Mouse (Mus musculus) forebrain, postnatal 0 days (tissue): ENCODE measurements around the gene Acot1. TPM values are rescaled to one million over a fixed set of nuclear protein-coding genes. Genes with fewer than 3 reads are reported as not detected.
"Not testable (repeated sequence)": the region's sequence is repeated elsewhere in the genome, so short reads cannot be mapped to it uniquely, and the experiment has no call there.

ENCODE experiments used
- ATAC-seq: fragments of 200-750 bp; cut with Nextera tagmentation; 2 replicates; pipeline ENCODE4 v1.8.0; 2017; ENCODE audit warnings: mild to moderate bottlenecking, moderate library complexity
- DNase-seq: peaks from one replicate; pipeline ENCODE4 v3.0.0-alpha.2; 2015
- H3K27ac ChIP-seq: fragments of 300-500 bp; sonication (generic); 2 replicates; pipeline ENCODE4 v1.5.1; 2014; ENCODE audit warnings: low read depth, mild to moderate bottlenecking, antibody characterized with exemption, low read length, moderate library complexity, mixed read lengths
- H3K27me3 ChIP-seq: fragments of 300-500 bp; sonication (generic); 2 replicates; pipeline ENCODE4 v1.6.1; 2014; ENCODE audit warnings: mild to moderate bottlenecking, low read length, mixed read lengths; ENCODE audit not compliant: insufficient read depth
- H3K36me3 ChIP-seq: fragments of 300-500 bp; sonication (generic); 2 replicates; pipeline ENCODE4 v1.6.1; 2014; ENCODE audit warnings: mild to moderate bottlenecking, moderate library complexity; ENCODE audit not compliant: insufficient read depth
- H3K4me1 ChIP-seq: fragments of 300-500 bp; sonication (generic); 2 replicates; pipeline ENCODE4 v1.6.1; 2014; ENCODE audit warnings: antibody characterized with exemption; ENCODE audit not compliant: insufficient read depth
- H3K4me2 ChIP-seq: fragments of 300-500 bp; sonication (generic); 2 replicates; pipeline ENCODE4 v1.6.1; 2014; ENCODE audit warnings: low read depth, mild to moderate bottlenecking, moderate library complexity
- H3K4me3 ChIP-seq: fragments of 300-500 bp; sonication (generic); 2 replicates; pipeline ENCODE4 v1.5.1; 2014; ENCODE audit warnings: low read depth, low read length, mixed read lengths
- H3K9ac ChIP-seq: fragments of 300-500 bp; sonication (generic); 2 replicates; pipeline ENCODE4 v1.6.1; 2014; ENCODE audit warnings: mild to moderate bottlenecking
- H3K9me3 ChIP-seq: fragments of 300-500 bp; sonication (generic); 2 replicates; pipeline ENCODE4 v1.6.1; 2016; ENCODE audit warnings: low read length
- CTCF ChIP-seq: sonication (generic); IDR thresholded peaks from 2 replicates; pipeline ENCODE4 v1.5.1; 2016; ENCODE audit warnings: antibody characterized with exemption, control low read depth, low read depth
- WGBS: fragments of 180-500 bp; shearing (Covaris S2); extraction: QIAGEN DNeasy Blood & Tissue Kit; methylation state at CpG from one replicate; pipeline ENCODE4 v1.1.7; 2014; 5-methylcytosine and 5-hydroxymethylcytosine counted together
- polyA plus RNA-seq: library from polyadenylated mRNA; unstranded; fragments of >200 nt; fragmentation: Nextera tagmentation; extraction: Ambion mirVana; gene quantifications from 2 replicates; pipeline ENCODE4 v1.2.1, GENCODE M21; 2015
- total RNA-seq: library from RNA; depleted of rRNA; stranded (reverse); fragments of >200 nt; gene quantifications from 2 replicates; pipeline ENCODE4 v1.2.3, GENCODE M21; 2014

Acot1 gene
- total and polyA plus RNA-seq, 2 experiments from 2014 or later, result 87.1 to 119 TPM

GRCm38 (mm10) chr12:84044045-84044444, 34.8 kb downstream of the Acot1 start:
- Histone ChIP-seq H3K27me3 (no peaks in the 10 kb centered on the region), H3K27ac (no peak overlapping the region), H3K4me2 (no peak overlapping the region), H3K4me3 (no peak overlapping the region), H3K9ac (no peak overlapping the region), H3K36me3 (no peaks in the 10 kb centered on the region), H3K9me3 (peaks cover 4% of the 10 kb centered on the region; the same call in 1 of the 2 replicates), H3K4me1 (no peaks in the 10 kb centered on the region)
- DNase-seq (no peak), ATAC-seq (no peak)
- no peak for TF ChIP-seq CTCF
- 79% methylated on average over 2 of the region's 2 CpGs for WGBS

GRCm38 (mm10) chr12:84046906-84047305, 37.6 kb downstream of the Acot1 start:
- no peak for DNase-seq
- ATAC-seq, result no peak
- Histone ChIP-seq H3K4me2 (no peak overlapping the region), H3K4me3 (no peak overlapping the region), H3K4me1 (no peaks in the 10 kb centered on the region), H3K36me3 (no peaks in the 10 kb centered on the region), H3K27me3 (no peaks in the 10 kb centered on the region), H3K27ac (no peak overlapping the region), H3K9ac (no peak overlapping the region), H3K9me3 (0 out of 2 replicates have a peak, but pooled peaks cover 4% of the 10 kb centered on the region)
- no peak for TF ChIP-seq CTCF
- 88% methylated on average over 1 of the region's 1 CpGs for WGBS

GRCm38 (mm10) chr12:84050744-84051143, 41.5 kb downstream of the Acot1 start:
- not testable (repeated sequence) for H3K4me3 ChIP-seq, H3K27ac ChIP-seq, H3K4me1 ChIP-seq, H3K4me2 ChIP-seq, H3K36me3 ChIP-seq, ATAC-seq, H3K9ac ChIP-seq, H3K27me3 ChIP-seq, H3K9me3 ChIP-seq, DNase-seq
- WGBS, result 91% methylated on average over 5 of the region's 5 CpGs

GRCm38 (mm10) chr12:84051937-84052474, 42.7 kb downstream of the Acot1 start, which contains the start of gene Acot3:
Acot3 (plus strand) TSS chr12:84052144.
- DNase-seq (no peak), ATAC-seq (no peak)
- H3K27me3 ChIP-seq, result no peaks in the 10 kb centered on the region; the same call in 1 of the 2 replicates
- no peaks in the 10 kb centered on the region for H3K36me3 ChIP-seq
- no peaks in the 10 kb centered on the region for H3K4me1 ChIP-seq
- peak within 1 kb of the TSS; percentile 47; the same call in 1 of the 2 replicates for H3K9ac ChIP-seq
- TF ChIP-seq CTCF, result no peak
- no peak within 1 kb of the TSS for H3K27ac ChIP-seq
- 0 out of 2 replicates have a peak, but pooled peaks cover 4% of the 10 kb centered on the region for H3K9me3 ChIP-seq
- H3K4me3 ChIP-seq, result peak within 1 kb of the TSS; percentile 41; the same call in 1 of the 2 replicates
- peak within 1 kb of the TSS; percentile 81 for H3K4me2 ChIP-seq
- 89% methylated on average over 5 of the region's 5 CpGs for WGBS

GRCm38 (mm10) chr12:84052609-84053008, 43.3 kb downstream of the Acot1 start:
- TF ChIP-seq CTCF, result no peak
- 80% methylated on average over 7 of the region's 7 CpGs for WGBS
- Histone ChIP-seq H3K4me1 (no peaks in the 10 kb centered on the region), H3K27me3 (no peaks in the 10 kb centered on the region; the same call in 1 of the 2 replicates), H3K9me3 (0 out of 2 replicates have a peak, but pooled peaks cover 4% of the 10 kb centered on the region), H3K9ac (no peak overlapping the region), H3K27ac (no peak overlapping the region), H3K36me3 (no peaks in the 10 kb centered on the region), H3K4me3 (no peak overlapping the region), H3K4me2 (no peak overlapping the region)
- DNase-seq (no peak), ATAC-seq (no peak)

GRCm38 (mm10) chr12:84053173-84053572, 43.9 kb downstream of the Acot1 start:
- Histone ChIP-seq H3K27ac (no peak overlapping the region), H3K9ac (peak overlapping the region; percentile 47), H3K4me2 (peak overlapping the region; percentile 81), H3K27me3 (no peaks in the 10 kb centered on the region; the same call in 1 of the 2 replicates), H3K9me3 (0 out of 2 replicates have a peak, but pooled peaks cover 3% of the 10 kb centered on the region), H3K36me3 (no peaks in the 10 kb centered on the region), H3K4me3 (peak overlapping the region; percentile 41), H3K4me1 (no peaks in the 10 kb centered on the region)
- DNase-seq (peak; percentile 57), ATAC-seq (peak; percentile 25; the same call in 1 of the 2 replicates)
- no peak for TF ChIP-seq CTCF
- 6% methylated on average over 16 of the region's 16 CpGs for WGBS

- Histone ChIP-seq H3K4me2 (peak overlapping the region; percentile 81), H3K27me3 (no peaks in the 10 kb centered on the region; the same call in 1 of the 2 replicates), H3K9ac (peak overlapping the region; percentile 47), H3K4me1 (no peaks in the 10 kb centered on the region), H3K4me3 (peak overlapping the region; percentile 41), H3K27ac (no peak overlapping the region), H3K9me3 (no peaks in the 10 kb centered on the region), H3K36me3 (no peaks in the 10 kb centered on the region)
- WGBS, result 8% methylated on average over 36 of the region's 46 CpGs
- TF ChIP-seq CTCF, result peak; percentile 30
- ATAC-seq (peak; percentile 58; the same call in 1 of the 2 replicates), DNase-seq (peak; percentile 54)
Measured at GRCm38 (mm10) chr12:84053679-84054391, 44.5 kb downstream of the Acot1 start.
